ENCODE assay signal across 23 mouse cellular contexts in genomic region chr10:41847737-41848136, GRCm38 (mm10). TPM values are rescaled to one million over a fixed set of nuclear protein-coding genes. Genes with fewer than 3 reads are reported as not detected.
DNase-seq lines count a peak whose midpoint lies in the region; ATAC-seq and TF ChIP-seq lines count a peak whose summit lies in the region.
"Had no signal": no experiment of that assay in that cellular context is flagged by ENCODE, and none has a peak within 500 bp of the region (broad histone marks: within the 10 kb centered on the region; RNA-seq: fewer than 3 reads in every experiment).

No protein-coding gene starts in this region.

- TF ChIP-seq CTCF in heart, postnatal 0 days (IDR thresholded peaks at IDR 0.05; ENCODE audit: low read depth), result no peak
- no peak for TF ChIP-seq CTCF in liver, embryonic 14.5 days (IDR thresholded peaks at IDR 0.05; ENCODE audit: low read depth)
- TF ChIP-seq CTCF in G1E (IDR thresholded peaks at IDR 0.05; ENCODE audit: low read depth, low read length), result no peak

- H3K36me3 ChIP-seq in heart, embryonic 11.5 days (ENCODE audit: control insufficient read depth, insufficient read depth, low read length), result no peaks in the 10 kb centered on the region
- no peaks in the 10 kb centered on the region for H3K36me3 ChIP-seq in heart, postnatal 0 days (replicated peaks; ENCODE audit: control insufficient read depth, insufficient read depth, low read length)
- H3K36me3 ChIP-seq in liver, embryonic 14.5 days (replicated peaks; ENCODE audit: control insufficient read depth, insufficient read depth, low read depth), result no peaks in the 10 kb centered on the region
- H3K36me3 ChIP-seq in liver, embryonic 11.5 days (ENCODE audit: control insufficient read depth, insufficient read depth, low read length), result no peaks in the 10 kb centered on the region
- H3K36me3 ChIP-seq in G1E (replicated peaks), result no peaks in the 10 kb centered on the region
- H3K36me3 ChIP-seq: embryonic facial prominence, embryonic 10.5 days; embryonic facial prominence, embryonic 12.5 days; forebrain, embryonic 15.5 days had no signal

- H3K9ac ChIP-seq in heart, embryonic 11.5 days (ENCODE audit: low read depth, low read length), result no peak overlapping the region
- H3K9ac ChIP-seq in heart, postnatal 0 days (replicated peaks; ENCODE audit: low read depth, low read length), result no peak overlapping the region
- H3K9ac ChIP-seq in liver, embryonic 14.5 days (replicated peaks), result no peak overlapping the region
- H3K9ac ChIP-seq in liver, embryonic 11.5 days (ENCODE audit: low read depth, low read length), result no peak overlapping the region
- H3K9ac ChIP-seq: embryonic facial prominence, embryonic 12.5 days; forebrain, embryonic 13.5 days; forebrain, embryonic 15.5 days had no signal

- no peaks in the 10 kb centered on the region for H3K27me3 ChIP-seq in heart, embryonic 11.5 days (ENCODE audit: control insufficient read depth, insufficient read depth, low read length)
- no peaks in the 10 kb centered on the region for H3K27me3 ChIP-seq in heart, postnatal 0 days (ENCODE audit: control insufficient read depth, insufficient read depth, low read length)
- H3K27me3 ChIP-seq in liver, embryonic 14.5 days (ENCODE audit: control insufficient read depth, insufficient read depth, low read length), result no peaks in the 10 kb centered on the region
- H3K27me3 ChIP-seq in liver, embryonic 11.5 days (replicated peaks; ENCODE audit: control insufficient read depth, insufficient read depth, low read length), result no peaks in the 10 kb centered on the region
- no peaks in the 10 kb centered on the region for H3K27me3 ChIP-seq in G1E (ENCODE audit: insufficient read depth, low read length)
- H3K27me3 ChIP-seq: CH12.LX; embryonic facial prominence, embryonic 12.5 days; forebrain, embryonic 13.5 days; forebrain, embryonic 15.5 days had no signal

- no peak overlapping the region for H3K4me2 ChIP-seq in heart, embryonic 11.5 days
- H3K4me2 ChIP-seq in heart, postnatal 0 days (ENCODE audit: low read depth, low read length), result no peak overlapping the region
- no peak overlapping the region for H3K4me2 ChIP-seq in liver, embryonic 14.5 days (ENCODE audit: low read depth)
- no peak overlapping the region for H3K4me2 ChIP-seq in liver, embryonic 11.5 days
- H3K4me2 ChIP-seq: embryonic facial prominence, embryonic 12.5 days; forebrain, embryonic 13.5 days; forebrain, embryonic 15.5 days had no signal

- 88% methylated on average over 8 of the region's 8 CpGs for WGBS in heart, embryonic 11.5 days (ENCODE audit: insufficient replicate concordance)
- 82% methylated on average over 8 of the region's 8 CpGs for WGBS in heart, postnatal 0 days
- 84% methylated on average over 8 of the region's 8 CpGs for WGBS in liver, embryonic 14.5 days (ENCODE audit: insufficient replicate concordance)
- WGBS in liver, embryonic 11.5 days, result 91% methylated on average over 8 of the region's 8 CpGs

- no peak overlapping the region for H3K27ac ChIP-seq in heart, embryonic 11.5 days (ENCODE audit: low read depth, low read length)
- H3K27ac ChIP-seq in heart, postnatal 0 days (ENCODE audit: low read depth), result 0 out of 2 replicates have a peak overlapping the region, but pooled peaks have one; percentile 0
- no peak overlapping the region for H3K27ac ChIP-seq in liver, embryonic 14.5 days
- no peak overlapping the region for H3K27ac ChIP-seq in liver, embryonic 11.5 days (ENCODE audit: low read depth, low read length)
- H3K27ac ChIP-seq: embryonic facial prominence, embryonic 10.5 days; embryonic facial prominence, embryonic 12.5 days; forebrain, embryonic 13.5 days; forebrain, embryonic 15.5 days had no signal

- no peak for ATAC-seq in heart, embryonic 11.5 days (replicated peaks; ENCODE audit: insufficient number of reproducible peaks, low FRiP score, low TSS enrichment)
- ATAC-seq in heart, postnatal 0 days (ENCODE audit: insufficient read depth, low read depth), result no peak
- ATAC-seq in liver, embryonic 14.5 days (ENCODE audit: insufficient read depth), result no peak
- ATAC-seq in liver, embryonic 11.5 days (replicated peaks; ENCODE audit: low FRiP score), result no peak
- peak; percentile 80 for ATAC-seq in G1E (ENCODE audit: extremely low read depth, insufficient number of reproducible peaks, low FRiP score, poor library complexity, severe bottlenecking)
- ATAC-seq in activated CD4-positive, CD25-positive, alpha-beta regulatory T cell, adult 4 months, result no peak
- ATAC-seq: CD4-positive, CD25-positive, alpha-beta regulatory T cell, adult 4 months; forebrain, embryonic 13.5 days; forebrain, embryonic 15.5 days had no signal

- H3K4me1 ChIP-seq in heart, embryonic 11.5 days (ENCODE audit: control insufficient read depth, insufficient read depth, low read length), result peaks cover 4% of the 10 kb centered on the region; the same call in 1 of the 2 replicates
- H3K4me1 ChIP-seq in heart, postnatal 0 days (ENCODE audit: control insufficient read depth, insufficient read depth), result peaks cover 6% of the 10 kb centered on the region; the same call in 1 of the 2 replicates
- peaks cover 3 to 9% of the 10 kb centered on the region in 2 experiments; a peak in 3 of 4 replicates for H3K4me1 ChIP-seq in liver, embryonic 14.5 days (replicated peaks; ENCODE audit: control insufficient read depth in 2 of 2, insufficient read depth in 2 of 2, low read length in 1 of 2)
- peaks cover 7% of the 10 kb centered on the region for H3K4me1 ChIP-seq in liver, embryonic 11.5 days (replicated peaks; ENCODE audit: control insufficient read depth, insufficient read depth, low read length)
- peaks cover 30% of the 10 kb centered on the region for H3K4me1 ChIP-seq in G1E (ENCODE audit: insufficient read depth, low read depth, low read length)
- H3K4me1 ChIP-seq: embryonic facial prominence, embryonic 10.5 days; embryonic facial prominence, embryonic 12.5 days; forebrain, embryonic 13.5 days had no signal

- no peak for TF ChIP-seq EP300 in heart, postnatal 0 days (IDR thresholded peaks at IDR 0.05; ENCODE audit: low read depth)
- TF ChIP-seq EP300 in liver, embryonic 14.5 days (IDR thresholded peaks at IDR 0.05; ENCODE audit: low read depth), result no peak

- peak; percentile 77 for DNase-seq in heart, adult 11 months
- no peak for DNase-seq in heart, postnatal 0 days (ENCODE audit: low spot score)
- no peak for DNase-seq in heart, adult 9 months (ENCODE audit: low spot score in 2 of 2)
- DNase-seq in liver, embryonic 14.5 days (ENCODE audit: low read depth in 3 of 3, low spot score in 3 of 3), result peak in 2 of 3 experiments; percentile 31 to 46
- no peak for DNase-seq in liver, embryonic 11.5 days (ENCODE audit: low spot score)
- DNase-seq in G1E (ENCODE audit: low spot score), result no peak
- DNase-seq: adrenal gland, adult 8-10 months; adrenal gland, postnatal 14 days; adrenal gland, postnatal 36 days; B cell, adult 2 months; cerebellum, adult 11-12 months; cerebellum, adult 2 months; cerebellum, adult 9-10 months; cerebellum, postnatal 10 days; cerebellum, postnatal 25 days had no signal

- no peaks in the 10 kb centered on the region for H3K9me3 ChIP-seq in heart, embryonic 11.5 days (replicated peaks; ENCODE audit: control insufficient read depth, low read length)
- no peaks in the 10 kb centered on the region for H3K9me3 ChIP-seq in heart, postnatal 0 days (replicated peaks; ENCODE audit: control insufficient read depth, low read length)
- no peaks in the 10 kb centered on the region for H3K9me3 ChIP-seq in liver, embryonic 14.5 days (ENCODE audit: control insufficient read depth, low read length)
- no peaks in the 10 kb centered on the region for H3K9me3 ChIP-seq in liver, embryonic 11.5 days (ENCODE audit: control insufficient read depth, low read length)
- H3K9me3 ChIP-seq in G1E (replicated peaks), result no peaks in the 10 kb centered on the region
- H3K9me3 ChIP-seq: embryonic facial prominence, embryonic 10.5 days; embryonic facial prominence, embryonic 12.5 days; forebrain, embryonic 13.5 days; forebrain, embryonic 15.5 days had no signal

- H3K4me3 ChIP-seq in heart, embryonic 11.5 days (ENCODE audit: low read depth, low read length), result no peak overlapping the region
- no peak overlapping the region for H3K4me3 ChIP-seq in heart, postnatal 0 days (ENCODE audit: low read depth, low read length)
- H3K4me3 ChIP-seq in liver, embryonic 14.5 days (ENCODE audit: insufficient read depth in 1 of 2, low read depth in 2 of 2, low read length in 2 of 2), result no peak overlapping the region
- H3K4me3 ChIP-seq in liver, embryonic 11.5 days (ENCODE audit: low read depth, low read length), result no peak overlapping the region
- no peak overlapping the region; the same call in 1 of the 2 replicates for H3K4me3 ChIP-seq in G1E (ENCODE audit: low read depth, low read length)
- H3K4me3 ChIP-seq: embryonic facial prominence, embryonic 10.5 days; embryonic facial prominence, embryonic 12.5 days; forebrain, embryonic 13.5 days; forebrain, embryonic 15.5 days had no signal

RNA-seq across cellular contexts. Expression of gene Sesn1, which starts 38.0 kb away (rescaled TPM):
- 23.1 and 26.3 TPM in 2 replicates for polyA plus RNA-seq in heart, embryonic 11.5 days (2014; fragmentation: Nextera tagmentation; extraction: Ambion mirVana)
- total RNA-seq in heart, postnatal 0 days (2014; rRNA removed; ENCODE audit: low replicate concordance), result 68.2 and 108 TPM in 2 replicates
- polyA plus RNA-seq in heart, postnatal 0 days (2015; fragmentation: Nextera tagmentation; extraction: Ambion mirVana), result 44.5 and 48.3 TPM in 2 replicates
- polyA plus RNA-seq in liver, embryonic 14.5 days (2012; rRNA removed), result 10.5 and 15.2 TPM in 2 replicates
- polyA plus RNA-seq in liver, embryonic 14.5 days (2014; fragmentation: Nextera tagmentation; extraction: Ambion mirVana), result 19.2 and 22.2 TPM in 2 replicates
- 22.8 and 25.6 TPM in 2 replicates for polyA plus RNA-seq in liver, embryonic 11.5 days (2014; fragmentation: Nextera tagmentation; extraction: Ambion mirVana)
- total RNA-seq in G1E (2014; fragmentation: Nextera tagmentation), result 27.1 and 30.3 TPM in 2 replicates
- total RNA-seq in G1E (2017), result 46.7 and 49.3 TPM in 2 replicates
- 7.2 and 9.1 TPM in 2 replicates for polyA plus RNA-seq in G1E (2012)
- polyA plus RNA-seq in activated CD4-positive, CD25-positive, alpha-beta regulatory T cell, adult 4 months (2017; shearing (Covaris generic)), result 10 to 100 TPM; 77.3 to 80.5 TPM

RNA-seq across cellular contexts. Expression of gene Cep57l1, which starts 38.1 kb away (rescaled TPM):
- polyA plus RNA-seq in heart, embryonic 11.5 days (2014; fragmentation: Nextera tagmentation; extraction: Ambion mirVana), result 19.4 and 22.8 TPM in 2 replicates
- total RNA-seq in heart, postnatal 0 days (2014; rRNA removed; ENCODE audit: low replicate concordance), result 4.9 and 15.0 TPM in 2 replicates
- polyA plus RNA-seq in heart, postnatal 0 days (2015; fragmentation: Nextera tagmentation; extraction: Ambion mirVana), result 7.1 and 9.2 TPM in 2 replicates
- polyA plus RNA-seq in liver, embryonic 14.5 days (2012; rRNA removed), result 4.6 and 7.1 TPM in 2 replicates
- 10.6 and 12.1 TPM in 2 replicates for polyA plus RNA-seq in liver, embryonic 14.5 days (2014; fragmentation: Nextera tagmentation; extraction: Ambion mirVana)
- 31.1 and 34.4 TPM in 2 replicates for polyA plus RNA-seq in liver, embryonic 11.5 days (2014; fragmentation: Nextera tagmentation; extraction: Ambion mirVana)
- total RNA-seq in G1E (2014; fragmentation: Nextera tagmentation) (61.9 and 90.5 TPM in 2 replicates), G1E (2017) (38.4 and 38.7 TPM in 2 replicates)
- 2.5 and 2.8 TPM in 2 replicates for polyA plus RNA-seq in G1E (2012)
- 10 to 100 TPM; 15.4 to 17.1 TPM for polyA plus RNA-seq in activated CD4-positive, CD25-positive, alpha-beta regulatory T cell, adult 4 months (2017; shearing (Covaris generic))

Comparison
In these comparisons a context has a peak if more than half of its experiments do, and no peak if none do; other contexts are left out.
1. DNase-seq: peak in heart, adult 11 months (single experiment) and liver, embryonic 14.5 days (2 of 3); none in heart, postnatal 0 days (single experiment), heart, adult 9 months (0 of 2), liver, embryonic 11.5 days (single experiment) and G1E (single experiment).